Mouse (Mus musculus) regulatory T cell (primary cell): ENCODE results near the gene Rnf19b.

ENCODE experiments used
- in situ Hi-C: fragments of 300-600 bp; cut with MboI, MseI; formaldehyde crosslinking; loops from one replicate; pipeline ENCODE4 v1.15.1; 2025; ENCODE audit warnings: high pct_unique_total_duplicates

Rnf19b gene

GRCm38 (mm10) chr4:129079126-129079525 is 21.1 kb downstream of the Rnf19b start:
- in situ Hi-C loops, result no loop called here

DNA sequence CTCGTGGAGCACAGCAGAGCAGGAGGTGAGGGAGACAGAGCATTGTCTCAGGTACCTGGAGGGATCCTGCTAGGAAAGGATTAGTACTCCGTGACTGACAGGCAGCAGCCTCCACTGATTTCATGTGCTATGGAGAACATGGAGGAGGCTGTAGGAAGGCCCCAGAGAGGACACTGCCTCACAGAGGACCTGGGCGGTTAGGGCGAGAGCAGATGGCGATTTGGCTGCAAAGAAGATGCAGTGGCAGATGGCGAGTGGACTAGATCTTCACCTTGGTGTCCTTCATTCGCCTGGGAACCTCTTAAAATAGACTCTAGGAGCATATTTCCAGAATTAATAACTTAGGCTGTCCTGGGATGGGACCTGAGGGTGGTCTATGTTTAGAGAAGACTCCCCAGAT is 23.0 kb downstream of the Rnf19b start:
- in situ Hi-C loops, result no loop called here

DNA sequence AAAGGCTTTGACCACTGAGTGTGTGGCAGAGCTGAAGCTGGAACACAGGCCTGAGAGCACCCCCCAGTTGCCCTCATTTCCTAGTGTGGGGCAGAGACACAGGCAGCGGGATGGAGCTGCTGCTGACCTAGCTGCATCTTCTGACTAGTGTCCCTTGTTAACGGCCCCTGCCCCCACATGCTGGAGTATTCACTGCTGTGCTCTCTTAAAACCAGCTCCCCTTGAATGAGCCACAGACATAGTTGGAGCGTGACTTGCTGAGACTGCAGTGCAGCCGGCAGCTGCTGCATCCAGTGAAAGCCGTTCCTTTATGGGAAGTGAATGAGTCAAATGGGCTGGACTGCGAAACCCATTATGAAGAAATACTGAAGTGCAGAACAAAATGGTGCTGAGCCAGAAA is 23.4 kb downstream of the Rnf19b start:
- in situ Hi-C loops, result no loop called here

- in situ Hi-C loops, result no loop called here
Measured at GRCm38 (mm10) chr4:129081939-129082338, 23.9 kb downstream of the Rnf19b start.

- in situ Hi-C loops, result no loop called here
Measured at GRCm38 (mm10) chr4:129082379-129083115, 24.5 kb downstream of the Rnf19b start.

- in situ Hi-C loops, result loop anchor here (5.0 kb wide), 1 partner anchor 128 kb away; no protein-coding TSS in a partner anchor
Measured at GRCm38 (mm10) chr4:129084896-129085295, 26.8 kb downstream of the Rnf19b start.

GRCm38 (mm10) chr4:129086078-129086477 is 28.0 kb downstream of the Rnf19b start:
- in situ Hi-C loops, result loop anchor here (5.0 kb wide), 1 partner anchor 129 kb away; no protein-coding TSS in a partner anchor

GRCm38 (mm10) chr4:129087850-129088249 is 29.8 kb downstream of the Rnf19b start:
- in situ Hi-C loops, result loop anchor here (5.0 kb wide), 1 partner anchor 131 kb away; no protein-coding TSS in a partner anchor

DNA sequence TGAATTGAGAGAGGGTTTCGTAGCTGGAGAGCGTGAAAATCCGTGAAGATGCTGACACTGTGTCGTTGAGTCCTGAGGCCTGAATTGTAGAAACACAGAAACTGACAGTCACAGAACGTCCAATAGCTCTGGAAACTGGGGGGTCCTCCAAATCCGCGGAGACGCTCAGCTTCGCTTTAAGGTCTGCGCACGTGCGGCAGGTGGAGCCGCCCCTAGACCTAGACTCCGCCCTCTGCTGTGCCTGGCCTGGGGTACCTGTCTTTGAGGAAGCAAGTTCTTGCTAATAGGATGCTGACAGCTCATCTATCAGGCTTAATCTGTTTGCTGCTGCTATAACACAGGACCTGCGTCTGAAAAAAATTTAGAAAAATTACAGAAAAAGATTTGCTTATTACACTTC is 37.2 kb downstream of the Rnf19b start:
- in situ Hi-C loops, result no loop called here

DNA sequence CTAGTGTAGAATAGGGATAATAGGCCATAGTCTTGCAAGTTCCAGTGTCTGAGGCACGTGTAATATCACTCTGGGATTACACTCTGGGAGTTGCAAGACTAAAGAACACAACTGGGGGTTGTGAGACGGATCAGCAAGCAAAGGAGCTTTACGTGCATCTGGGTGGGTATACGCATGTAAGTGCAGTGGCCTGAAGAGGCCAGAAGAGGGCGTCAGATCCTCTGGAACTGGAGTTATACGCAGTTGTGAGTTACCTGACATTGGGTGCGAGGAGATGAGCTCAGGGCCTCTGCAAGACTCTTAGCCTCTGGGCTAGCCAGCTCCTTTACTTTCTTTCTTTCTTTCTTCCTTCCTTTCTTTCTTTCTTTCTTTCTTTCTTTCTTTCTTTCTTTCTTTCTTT is 38.9 kb downstream of the Rnf19b start:
- in situ Hi-C loops, result no loop called here

DNA sequence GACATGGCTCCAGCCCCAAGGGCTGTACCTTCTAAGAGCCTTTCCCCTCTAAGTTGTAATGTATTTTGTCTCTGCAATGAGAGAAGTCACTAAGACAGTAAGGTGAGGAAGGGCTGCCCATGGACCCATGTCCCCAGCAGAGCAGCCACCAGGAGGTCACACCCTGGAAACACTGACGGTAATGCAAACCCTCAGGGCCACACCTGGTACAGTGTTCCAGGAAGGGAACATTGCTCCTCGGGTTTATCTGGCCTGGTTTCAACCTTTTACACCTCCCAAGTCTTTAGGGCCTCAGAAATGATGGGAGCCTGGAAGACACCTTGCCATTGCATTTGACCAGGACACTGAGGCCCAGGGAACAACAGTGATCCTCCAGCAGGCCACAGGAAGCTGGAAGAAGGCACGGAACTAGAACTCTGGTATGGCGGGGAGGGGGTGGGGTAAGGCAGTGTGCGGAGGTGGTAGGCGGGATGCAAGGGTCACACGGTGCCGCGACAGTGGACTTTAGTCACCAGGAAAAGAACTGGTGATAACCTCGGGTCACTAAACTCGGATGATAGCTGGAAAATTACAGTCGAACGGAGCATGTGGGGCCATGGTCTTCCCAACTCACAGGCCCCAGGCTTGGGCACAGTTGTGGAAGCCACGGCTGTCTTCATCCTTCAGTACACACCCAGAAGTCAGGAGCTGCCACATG is 44.2 kb downstream of the Rnf19b start:
- in situ Hi-C loops, result no loop called here

GRCm38 (mm10) chr4:129105356-129105755 is 47.3 kb downstream of the Rnf19b start, which contains the start of gene Tmem54:
Tmem54 (plus strand) TSS chr4:129105548.
- in situ Hi-C loops, result no loop called here

GRCm38 (mm10) chr4:129106073-129106472 is 48.0 kb downstream of the Rnf19b start:
- in situ Hi-C loops, result no loop called here

GRCm38 (mm10) chr4:129107348-129107899 is 49.4 kb downstream of the Rnf19b start:
- in situ Hi-C loops, result no loop called here

DNA sequence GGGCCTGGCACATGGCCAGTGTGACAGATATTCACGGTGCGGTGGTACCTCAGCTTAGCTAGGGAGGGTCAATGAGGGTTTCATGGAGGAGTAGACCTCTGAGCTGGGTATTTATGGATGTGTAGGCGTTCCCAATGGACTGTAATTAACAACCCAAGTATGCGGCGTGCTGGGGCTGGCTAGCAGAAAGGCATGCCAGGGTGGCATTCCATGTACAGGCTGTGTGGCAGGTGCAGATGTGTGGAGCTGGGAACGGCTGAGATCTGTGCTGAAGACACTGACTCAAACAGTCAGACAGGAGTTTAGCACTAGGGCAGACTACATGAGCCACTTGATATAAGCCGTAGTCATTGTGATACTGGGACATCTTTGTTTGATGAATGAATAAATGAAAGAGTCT is 50.6 kb downstream of the Rnf19b start:
- in situ Hi-C loops, result no loop called here

- in situ Hi-C loops, result no loop called here
Measured at GRCm38 (mm10) chr4:129110804-129111203, 52.7 kb downstream of the Rnf19b start.

GRCm38 (mm10) chr4:129111350-129111749 is 53.3 kb downstream of the Rnf19b start:
- in situ Hi-C loops, result no loop called here

GRCm38 (mm10) chr4:129112231-129112630 is 54.2 kb downstream of the Rnf19b start:
- in situ Hi-C loops, result no loop called here

DNA sequence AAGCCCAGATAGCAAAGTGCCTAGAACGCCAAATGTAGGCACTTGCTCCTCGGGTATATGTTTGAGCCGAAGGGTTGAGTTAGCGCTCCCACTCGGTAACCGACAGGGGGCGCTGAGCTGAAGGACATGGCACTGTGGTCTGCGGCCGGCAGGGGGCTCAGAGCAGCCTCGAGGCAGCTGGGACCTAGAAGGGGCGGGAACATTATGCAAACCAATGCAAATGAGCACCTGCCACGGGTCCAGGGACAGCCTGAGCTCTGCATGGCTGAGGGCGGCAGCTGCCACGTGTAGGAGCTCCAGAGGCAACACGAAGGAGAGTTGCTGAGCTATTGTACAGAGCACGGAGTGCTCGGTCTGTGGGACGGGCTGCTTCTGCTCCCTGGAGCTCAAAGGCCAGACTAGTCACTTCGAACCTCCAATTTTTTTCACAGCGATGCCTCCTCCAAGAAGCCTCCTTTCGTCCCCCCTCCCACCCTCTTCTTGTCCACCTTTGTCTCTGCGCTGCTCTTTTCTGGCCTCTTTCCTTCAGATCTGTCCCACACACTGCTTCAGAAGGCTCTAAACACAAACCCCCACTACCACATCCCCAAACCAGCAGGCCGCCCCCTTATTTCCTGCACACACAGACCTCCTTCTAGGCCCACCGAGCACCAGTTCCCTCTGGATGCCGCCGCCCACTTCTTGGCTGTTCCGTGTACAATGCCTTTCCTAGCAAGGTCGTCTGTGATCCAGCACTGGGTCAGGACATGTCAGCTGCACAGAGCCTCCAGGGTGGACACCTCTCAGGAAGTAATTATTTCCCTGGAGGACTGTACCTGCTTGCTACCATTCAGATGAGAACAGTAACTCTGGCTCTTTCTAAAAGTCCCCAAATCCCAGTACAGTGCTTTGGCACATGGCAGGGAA is 55.3 kb downstream of the Rnf19b start:
- in situ Hi-C loops, result no loop called here

- in situ Hi-C loops, result no loop called here
Measured at GRCm38 (mm10) chr4:129116703-129117102, 58.6 kb downstream of the Rnf19b start.

DNA sequence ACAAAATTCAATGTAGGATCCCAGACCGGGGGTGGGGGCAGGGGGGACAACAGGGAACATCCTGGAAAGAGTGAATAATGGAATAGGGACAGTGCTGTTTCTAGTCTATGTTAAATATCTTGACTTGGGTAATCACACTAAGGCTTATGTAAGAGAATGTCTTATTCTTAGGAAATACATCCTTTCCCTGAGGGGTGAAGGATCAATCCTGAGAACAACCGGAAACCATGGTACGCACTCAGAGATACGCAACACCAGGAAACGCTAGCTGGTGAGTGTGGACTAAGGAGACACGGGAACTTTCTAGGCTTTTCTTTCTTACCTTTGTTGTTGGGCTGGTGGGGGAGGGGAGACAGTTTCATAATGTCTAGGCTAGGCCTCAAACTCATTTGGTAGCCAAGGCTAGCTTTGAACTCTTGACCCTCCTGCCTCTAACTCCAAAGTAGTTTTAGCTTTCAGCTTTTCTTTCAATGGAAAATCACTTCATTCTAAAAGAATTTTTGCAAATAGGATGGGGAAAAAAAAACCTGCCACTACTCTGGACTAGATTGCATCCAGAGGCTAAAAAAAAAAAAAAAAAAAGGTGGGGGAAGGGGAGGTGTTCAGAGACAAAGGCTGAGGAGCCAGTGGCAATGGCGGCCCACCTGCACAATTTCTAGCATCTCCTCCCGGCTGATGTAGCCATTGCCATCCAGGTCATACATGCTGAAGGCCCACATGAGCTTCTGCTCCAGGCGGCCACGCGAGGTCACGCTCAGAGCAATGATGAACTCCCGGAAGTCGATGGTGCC is 59.8 kb downstream of the Rnf19b start:
- in situ Hi-C loops, result no loop called here
